Mouse (Mus musculus): ENCODE data around the gene Psmd12.
A peak's percentile ranks its signal among the peaks of the same experiment; 100 is the strongest.

- TF ChIP-seq CTCF (IDR thresholded peaks at IDR 0.05): peak; percentile 81
- TF ChIP-seq EP300 (IDR thresholded peaks at IDR 0.05): 0 out of 2 replicates have a peak, but pooled peaks have one; percentile 9
These were observed 6.0 kb upstream of the Psmd12 start for GRCm38 (mm10) chr11:107473137-107473820.
